Mouse (Mus musculus) liver, postnatal 0 days (tissue): Measurements from ENCODE around the gene Zbtb45. TPM values are rescaled to one million over a fixed set of nuclear protein-coding genes. Genes with fewer than 3 reads are reported as not detected.
A peak's percentile ranks its signal among the peaks of the same experiment; 100 is the strongest.

Experiments
- ATAC-seq: fragments of 200-750 bp; cut with Nextera tagmentation; 2 replicates; pipeline ENCODE4 v1.8.0; 2017; ENCODE audit warnings: mild to moderate bottlenecking, moderate library complexity
- DNase-seq: peaks from one replicate; pipeline ENCODE4 v3.0.0-alpha.2; 2016
- H3K27ac ChIP-seq: fragments of 300-500 bp; sonication (generic); 2 replicates; pipeline ENCODE4 v1.5.1; 2014; ENCODE audit warnings: antibody characterized with exemption, moderate library complexity, mild to moderate bottlenecking, low read depth
- H3K27me3 ChIP-seq: fragments of 300-500 bp; sonication (generic); 2 replicates; pipeline ENCODE4 v1.6.1; 2014; ENCODE audit warnings: low read length, control low read depth, mixed read lengths; ENCODE audit not compliant: insufficient read depth
- H3K36me3 ChIP-seq: fragments of 300-500 bp; sonication (generic); replicated peaks from 2 replicates; pipeline ENCODE4 v1.6.1; 2014; ENCODE audit warnings: mild to moderate bottlenecking, control low read depth, low read length, moderate library complexity, mixed read lengths; ENCODE audit not compliant: insufficient read depth
- H3K4me1 ChIP-seq: fragments of 300-500 bp; sonication (generic); 2 replicates; pipeline ENCODE4 v1.6.1; 2014; ENCODE audit warnings: antibody characterized with exemption, mild to moderate bottlenecking, control low read depth; ENCODE audit not compliant: insufficient read depth
- H3K4me2 ChIP-seq: fragments of 300-500 bp; sonication (generic); 2 replicates; pipeline ENCODE4 v1.6.1; 2014; ENCODE audit warnings: low read depth, mild to moderate bottlenecking, low read length, moderate library complexity, mixed read lengths
- H3K4me3 ChIP-seq: fragments of 300-500 bp; sonication (generic); 2 replicates; pipeline ENCODE4 v1.5.1; 2014; ENCODE audit warnings: low read depth, low read length
- H3K9ac ChIP-seq: fragments of 300-500 bp; sonication (generic); replicated peaks from 2 replicates; pipeline ENCODE4 v1.6.1; 2014; ENCODE audit warnings: mild to moderate bottlenecking, moderate library complexity
- H3K9me3 ChIP-seq: fragments of 300-500 bp; sonication (generic); 2 replicates; pipeline ENCODE4 v1.6.1; 2016; ENCODE audit warnings: mild to moderate bottlenecking, control low read depth, low read length, mixed read lengths
- CTCF ChIP-seq: sonication (generic); IDR thresholded peaks from 2 replicates; pipeline ENCODE4 v1.5.1; 2016; ENCODE audit warnings: antibody characterized with exemption, low read depth
- EP300 ChIP-seq: IDR thresholded peaks from 2 replicates; pipeline ENCODE4 v1.6.1; 2016; ENCODE audit warnings: antibody characterized with exemption, low read depth, mild to moderate bottlenecking
- WGBS: fragments of 180-500 bp; shearing (Covaris S2); extraction: QIAGEN DNeasy Blood & Tissue Kit; methylation state at CpG from one replicate; pipeline ENCODE4 v1.1.7; 2014; ENCODE audit not compliant: insufficient replicate concordance; 5-methylcytosine and 5-hydroxymethylcytosine counted together
- polyA plus RNA-seq: library from polyadenylated mRNA; unstranded; fragments of >200 nt; fragmentation: Nextera tagmentation; extraction: Ambion mirVana; gene quantifications from 2 replicates; pipeline ENCODE4 v1.2.1, GENCODE M21; 2015

Zbtb45 gene
- polyA plus RNA-seq, 1 experiment from 2014 or later: 7.2 TPM

- no peak overlapping the region for H3K27ac ChIP-seq
These were observed 32.7 kb upstream of the Zbtb45 start for GRCm38 (mm10) chr7:13042511-13042910.

GRCm38 (mm10) chr7:13041256-13041655 lies 31.4 kb upstream of the Zbtb45 start:
- DNase-seq (no peak), ATAC-seq (no peak)
- no peak overlapping the region for H3K27ac ChIP-seq
- TF ChIP-seq CTCF (no peak), EP300 (no peak)
- H3K9me3 ChIP-seq: no peaks in the 10 kb centered on the region
- peaks cover 28% of the 10 kb centered on the region for H3K4me1 ChIP-seq
- H3K27me3 ChIP-seq: peaks cover 27% of the 10 kb centered on the region
- WGBS: 85% methylated on average over 1 of the region's 1 CpGs
- no peak overlapping the region for H3K4me3 ChIP-seq
- no peak overlapping the region for H3K4me2 ChIP-seq
- H3K36me3 ChIP-seq: peaks cover 3% of the 10 kb centered on the region; the same call in 1 of the 2 replicates
- no peak overlapping the region for H3K9ac ChIP-seq

More at GRCm38 (mm10) chr7:13042511-13042910, 32.7 kb upstream of the Zbtb45 start:
- no peak overlapping the region for H3K4me2 ChIP-seq
- DNase-seq (no peak), ATAC-seq (no peak)
- peaks cover 20% of the 10 kb centered on the region for H3K4me1 ChIP-seq
- peaks cover 27% of the 10 kb centered on the region for H3K27me3 ChIP-seq
- H3K9ac ChIP-seq: no peak overlapping the region
- H3K4me3 ChIP-seq: no peak overlapping the region
- TF ChIP-seq CTCF (no peak), EP300 (no peak)
- 72% methylated on average over 6 of the region's 6 CpGs for WGBS
- H3K9me3 ChIP-seq: no peaks in the 10 kb centered on the region
- no peaks in the 10 kb centered on the region for H3K36me3 ChIP-seq

GRCm38 (mm10) chr7:13039181-13039580 lies 29.3 kb upstream of the Zbtb45 start:
- H3K4me3 ChIP-seq: peak overlapping the region; percentile 85
- no peaks in the 10 kb centered on the region for H3K9me3 ChIP-seq
- TF ChIP-seq EP300 (no peak), CTCF (no peak)
- peaks cover 15% of the 10 kb centered on the region for H3K36me3 ChIP-seq
- H3K27me3 ChIP-seq: peaks cover 16% of the 10 kb centered on the region
- H3K4me2 ChIP-seq: peak overlapping the region; percentile 85
- H3K4me1 ChIP-seq: peaks cover 39% of the 10 kb centered on the region
- WGBS: 42% methylated on average over 1 of the region's 1 CpGs
- H3K9ac ChIP-seq: peak overlapping the region; percentile 100; the same call in 1 of the 2 replicates
- ATAC-seq: no peak
- no peak for DNase-seq
- peak overlapping the region; percentile 100 for H3K27ac ChIP-seq

GRCm38 (mm10) chr7:13038621-13039169 lies 28.9 kb upstream of the Zbtb45 start:
- H3K4me1 ChIP-seq: peaks cover 39% of the 10 kb centered on the region
- TF ChIP-seq EP300: no peak
- no peak for TF ChIP-seq CTCF
- H3K27ac ChIP-seq: peak overlapping the region; percentile 100
- no peaks in the 10 kb centered on the region for H3K9me3 ChIP-seq
- peak overlapping the region; percentile 85 for H3K4me2 ChIP-seq
- no peak for ATAC-seq
- H3K9ac ChIP-seq: peak overlapping the region; percentile 100
- H3K36me3 ChIP-seq: peaks cover 15% of the 10 kb centered on the region
- H3K27me3 ChIP-seq: peaks cover 11% of the 10 kb centered on the region
- peak overlapping the region; percentile 85 for H3K4me3 ChIP-seq
- DNase-seq: no peak
- 12% methylated on average over 15 of the region's 15 CpGs for WGBS

GRCm38 (mm10) chr7:13037901-13038555 lies 28.2 kb upstream of the Zbtb45 start, which contains the start of gene Ube2m:
Gene Ube2m, minus strand, starts transcription at chr7:13038275.
- Histone ChIP-seq H3K9me3 (no peaks in the 10 kb centered on the region), H3K9ac (peak within 1 kb of the TSS; percentile 100), H3K4me2 (peak within 1 kb of the TSS; percentile 85), H3K27me3 (peaks cover 4% of the 10 kb centered on the region; the same call in 1 of the 2 replicates), H3K4me1 (peaks cover 39% of the 10 kb centered on the region), H3K27ac (peak within 1 kb of the TSS; percentile 100), H3K36me3 (peaks cover 18% of the 10 kb centered on the region), H3K4me3 (peak within 1 kb of the TSS; percentile 85)
- under 1% methylated on average over 62 of the region's 65 CpGs for WGBS
- ATAC-seq (peak; percentile 92), DNase-seq (peak; percentile 96)
- TF ChIP-seq EP300: no peak
- TF ChIP-seq CTCF: no peak

- ATAC-seq: peak; percentile 14
- H3K9me3 ChIP-seq: no peaks in the 10 kb centered on the region
- H3K9ac ChIP-seq: peak overlapping the region; percentile 100
- H3K36me3 ChIP-seq: peaks cover 24% of the 10 kb centered on the region
- peak overlapping the region; percentile 85 for H3K4me3 ChIP-seq
- peaks cover 39% of the 10 kb centered on the region for H3K4me1 ChIP-seq
- H3K27ac ChIP-seq: peak overlapping the region; percentile 100
- TF ChIP-seq CTCF (no peak), EP300 (no peak)
- H3K27me3 ChIP-seq: no peaks in the 10 kb centered on the region
- under 1% methylated on average over 32 of the region's 33 CpGs for WGBS
- peak overlapping the region; percentile 85 for H3K4me2 ChIP-seq
- no peak for DNase-seq
These were observed 27.5 kb upstream of the Zbtb45 start for GRCm38 (mm10) chr7:13037366-13037765.
